Mouse (Mus musculus) liver, embryonic 11.5 days (tissue): ENCODE data around the gene Kcnq1. TPM values are rescaled to one million over a fixed set of nuclear protein-coding genes. Genes with fewer than 3 reads are reported as not detected.

Experiments used
- ATAC-seq: fragments of 200-750 bp; cut with Nextera tagmentation; replicated peaks from 2 replicates; pipeline ENCODE4 v1.8.0; 2017; ENCODE audit warnings: moderate number of reproducible peaks, mild to moderate bottlenecking, moderate TSS enrichment, moderate library complexity; ENCODE audit not compliant: low FRiP score
- DNase-seq: peaks from one replicate; pipeline ENCODE4 v3.0.0-alpha.2; 2017; ENCODE audit warnings: low spot score
- H3K27ac ChIP-seq: fragments of 300-500 bp; sonication (generic); 2 replicates; pipeline ENCODE4 v1.5.1; 2014; ENCODE audit warnings: mild to moderate bottlenecking, low read depth, low read length, control low read depth
- H3K27me3 ChIP-seq: fragments of 300-500 bp; sonication (generic); replicated peaks from 2 replicates; pipeline ENCODE4 v1.6.1; 2014; ENCODE audit warnings: low read length, mixed read lengths; ENCODE audit not compliant: control insufficient read depth, insufficient read depth
- H3K36me3 ChIP-seq: fragments of 300-500 bp; sonication (generic); 2 replicates; pipeline ENCODE4 v1.6.1; 2014; ENCODE audit warnings: mild to moderate bottlenecking, low read length, moderate library complexity, mixed read lengths; ENCODE audit not compliant: control insufficient read depth, insufficient read depth
- H3K4me1 ChIP-seq: fragments of 300-500 bp; sonication (generic); replicated peaks from 2 replicates; pipeline ENCODE4 v1.6.1; 2014; ENCODE audit warnings: low read length, mixed read lengths; ENCODE audit not compliant: control insufficient read depth, insufficient read depth
- H3K4me2 ChIP-seq: fragments of 300-500 bp; sonication (generic); 2 replicates; pipeline ENCODE4 v1.6.1; 2014; ENCODE audit warnings: mild to moderate bottlenecking, control low read depth, moderate library complexity
- H3K4me3 ChIP-seq: fragments of 300-500 bp; sonication (generic); 2 replicates; pipeline ENCODE4 v1.5.1; 2014; ENCODE audit warnings: low read depth, low read length, control low read depth
- H3K9ac ChIP-seq: fragments of 300-500 bp; sonication (generic); 2 replicates; pipeline ENCODE4 v1.6.1; 2014; ENCODE audit warnings: low read depth, low read length, control low read depth
- H3K9me3 ChIP-seq: fragments of 300-500 bp; sonication (generic); 2 replicates; pipeline ENCODE4 v1.6.1; 2016; ENCODE audit warnings: low read length, inconsistent platforms, mixed read lengths; ENCODE audit not compliant: control insufficient read depth
- WGBS: fragments of 180-500 bp; shearing (Covaris S2); extraction: QIAGEN DNeasy Blood & Tissue Kit; methylation state at CpG from one replicate; pipeline ENCODE4 v1.1.7; 2014; 5-methylcytosine and 5-hydroxymethylcytosine counted together
- polyA plus RNA-seq: library from polyadenylated mRNA; unstranded; fragments of >200 nt; fragmentation: Nextera tagmentation; extraction: Ambion mirVana; gene quantifications from 2 replicates; pipeline ENCODE4 v1.2.1, GENCODE M21; 2014

Gene Kcnq1
- polyA plus RNA-seq, 1 experiment from 2014 or later, result 0.59 TPM

GRCm38 (mm10) chr7:143152350-143152749 lies 46.2 kb downstream of the Kcnq1 start:
- Histone ChIP-seq H3K27ac (no peak overlapping the region), H3K9ac (no peak overlapping the region), H3K36me3 (no peaks in the 10 kb centered on the region), H3K4me2 (no peak overlapping the region), H3K9me3 (no peaks in the 10 kb centered on the region), H3K4me1 (peaks cover 10% of the 10 kb centered on the region), H3K27me3 (0 out of 2 replicates have a peak, but pooled peaks cover 3% of the 10 kb centered on the region), H3K4me3 (no peak overlapping the region)
- 31% methylated on average over 3 of the region's 3 CpGs for WGBS
- no peak for ATAC-seq
- no peak for DNase-seq

GRCm38 (mm10) chr7:143153915-143154373 lies 47.8 kb downstream of the Kcnq1 start:
- H3K9me3 ChIP-seq, result no peaks in the 10 kb centered on the region
- DNase-seq (peak; percentile 84), ATAC-seq (peak; percentile 79)
- peak overlapping the region; percentile 36; the same call in 1 of the 2 replicates for H3K9ac ChIP-seq
- H3K27ac ChIP-seq, result no peak overlapping the region
- H3K27me3 ChIP-seq, result 0 out of 2 replicates have a peak, but pooled peaks cover 5% of the 10 kb centered on the region
- peak overlapping the region; percentile 24; the same call in 1 of the 2 replicates for H3K4me3 ChIP-seq
- 4% methylated on average over 18 of the region's 18 CpGs for WGBS
- H3K4me2 ChIP-seq, result peak overlapping the region; percentile 59
- H3K4me1 ChIP-seq, result peaks cover 10% of the 10 kb centered on the region
- H3K36me3 ChIP-seq, result no peaks in the 10 kb centered on the region

GRCm38 (mm10) chr7:143154458-143154871 lies 48.3 kb downstream of the Kcnq1 start:
- H3K9ac ChIP-seq, result peak overlapping the region; percentile 36; the same call in 1 of the 2 replicates
- 0 out of 2 replicates have a peak overlapping the region, but pooled peaks have one; percentile 53 for H3K27ac ChIP-seq
- peak overlapping the region; percentile 59 for H3K4me2 ChIP-seq
- DNase-seq (no peak), ATAC-seq (no peak)
- H3K36me3 ChIP-seq, result no peaks in the 10 kb centered on the region
- no peaks in the 10 kb centered on the region for H3K9me3 ChIP-seq
- WGBS, result 22% methylated on average over 19 of the region's 19 CpGs
- no peak overlapping the region; the same call in 1 of the 2 replicates for H3K4me3 ChIP-seq
- 0 out of 2 replicates have a peak, but pooled peaks cover 5% of the 10 kb centered on the region for H3K27me3 ChIP-seq
- H3K4me1 ChIP-seq, result peaks cover 10% of the 10 kb centered on the region

GRCm38 (mm10) chr7:143155257-143155656 lies 49.1 kb downstream of the Kcnq1 start:
- Histone ChIP-seq H3K36me3 (no peaks in the 10 kb centered on the region), H3K4me3 (no peak overlapping the region), H3K27ac (no peak overlapping the region), H3K27me3 (0 out of 2 replicates have a peak, but pooled peaks cover 5% of the 10 kb centered on the region), H3K4me1 (peaks cover 10% of the 10 kb centered on the region), H3K4me2 (no peak overlapping the region), H3K9me3 (no peaks in the 10 kb centered on the region), H3K9ac (no peak overlapping the region)
- DNase-seq (no peak), ATAC-seq (no peak)
- 53% methylated on average over 5 of the region's 5 CpGs for WGBS

- WGBS, result 85% methylated on average over 14 of the region's 14 CpGs
- H3K27ac ChIP-seq, result no peak overlapping the region
- H3K9ac ChIP-seq, result no peak overlapping the region
Measured at GRCm38 (mm10) chr7:143158690-143159425, 52.7 kb downstream of the Kcnq1 start.

GRCm38 (mm10) chr7:143159446-143159845 lies 53.3 kb downstream of the Kcnq1 start:
- 72% methylated on average over 11 of the region's 11 CpGs for WGBS
- H3K4me3 ChIP-seq, result no peak overlapping the region
- ATAC-seq (no peak), DNase-seq (no peak)
- H3K9me3 ChIP-seq, result no peaks in the 10 kb centered on the region
- H3K9ac ChIP-seq, result no peak overlapping the region
- H3K4me2 ChIP-seq, result no peak overlapping the region
- H3K27me3 ChIP-seq, result 0 out of 2 replicates have a peak, but pooled peaks cover 5% of the 10 kb centered on the region
- H3K36me3 ChIP-seq, result no peaks in the 10 kb centered on the region
- H3K27ac ChIP-seq, result no peak overlapping the region
- H3K4me1 ChIP-seq, result peaks cover 9% of the 10 kb centered on the region

More at GRCm38 (mm10) chr7:143158690-143159425, 52.7 kb downstream of the Kcnq1 start:
- ATAC-seq (no peak), DNase-seq (no peak)
- H3K4me1 ChIP-seq, result peaks cover 10% of the 10 kb centered on the region
- no peak overlapping the region for H3K4me3 ChIP-seq
- no peaks in the 10 kb centered on the region for H3K36me3 ChIP-seq
- no peak overlapping the region for H3K4me2 ChIP-seq
- H3K27me3 ChIP-seq, result 0 out of 2 replicates have a peak, but pooled peaks cover 5% of the 10 kb centered on the region
- H3K9me3 ChIP-seq, result no peaks in the 10 kb centered on the region

- Histone ChIP-seq H3K27ac (no peak overlapping the region), H3K4me3 (no peak overlapping the region), H3K4me1 (peaks cover 3% of the 10 kb centered on the region), H3K27me3 (0 out of 2 replicates have a peak, but pooled peaks cover 2% of the 10 kb centered on the region), H3K9ac (no peak overlapping the region), H3K4me2 (no peak overlapping the region), H3K36me3 (no peaks in the 10 kb centered on the region), H3K9me3 (no peaks in the 10 kb centered on the region)
- DNase-seq (no peak), ATAC-seq (no peak)
- 67% methylated on average over 5 of the region's 5 CpGs for WGBS
Measured at GRCm38 (mm10) chr7:143160057-143160456, 53.9 kb downstream of the Kcnq1 start.

GRCm38 (mm10) chr7:143162051-143162450 lies 55.9 kb downstream of the Kcnq1 start:
- Histone ChIP-seq H3K36me3 (no peaks in the 10 kb centered on the region), H3K9ac (no peak overlapping the region), H3K4me2 (no peak overlapping the region), H3K9me3 (no peaks in the 10 kb centered on the region), H3K4me3 (no peak overlapping the region), H3K4me1 (no peaks in the 10 kb centered on the region), H3K27me3 (0 out of 2 replicates have a peak, but pooled peaks cover 2% of the 10 kb centered on the region), H3K27ac (no peak overlapping the region)
- 68% methylated on average over 3 of the region's 3 CpGs for WGBS
- DNase-seq (no peak), ATAC-seq (no peak)
